Mouse (Mus musculus) c-Kit-positive CD71-positive TER-119-positive erythroid progenitor cells, embryonic 14.5 days (primary cell): ENCODE measurements around the gene Mcub.

Source experiments
- DNase-seq: peaks from one replicate; pipeline ENCODE4 v3.0.0-alpha.2; 2013; ENCODE audit warnings: low spot score

Mcub gene

GRCm38 (mm10) chr3:129969432-129970395 lies at the start of gene Mcub:
Gene Mcub, minus strand, starts transcription at chr3:129970206.
- DNase-seq, result peak; percentile 54

- no peak for DNase-seq
These were observed 42.9 kb upstream of the Mcub start for GRCm38 (mm10) chr3:130012943-130013342.

GRCm38 (mm10) chr3:130011236-130011635 lies 41.2 kb upstream of the Mcub start:
- no peak for DNase-seq

- no peak for DNase-seq
These were observed 36.1 kb upstream of the Mcub start for GRCm38 (mm10) chr3:130006141-130006540.

GRCm38 (mm10) chr3:130000926-130001325 lies 30.9 kb upstream of the Mcub start:
- DNase-seq, result no peak

GRCm38 (mm10) chr3:129998526-129998925 lies 28.5 kb upstream of the Mcub start:
- DNase-seq, result no peak

GRCm38 (mm10) chr3:129998001-129998400 lies 28.0 kb upstream of the Mcub start:
- no peak for DNase-seq

GRCm38 (mm10) chr3:129997324-129997723 lies 27.3 kb upstream of the Mcub start:
- no peak for DNase-seq

- no peak for DNase-seq
These were observed 17.3 kb upstream of the Mcub start for GRCm38 (mm10) chr3:129987297-129987696.

- no peak for DNase-seq
These were observed 15.3 kb upstream of the Mcub start for GRCm38 (mm10) chr3:129985335-129985734.

GRCm38 (mm10) chr3:129984797-129985196 lies 14.8 kb upstream of the Mcub start:
- DNase-seq, result no peak

- no peak for DNase-seq
These were observed 12.3 kb upstream of the Mcub start for GRCm38 (mm10) chr3:129982271-129982670.

- DNase-seq, result no peak
These were observed 11.8 kb upstream of the Mcub start for GRCm38 (mm10) chr3:129981756-129982155.

- no peak for DNase-seq
These were observed 9.5 kb upstream of the Mcub start for GRCm38 (mm10) chr3:129979510-129979909.

GRCm38 (mm10) chr3:129978716-129979115 lies 8.7 kb upstream of the Mcub start:
- DNase-seq, result no peak

GRCm38 (mm10) chr3:129976317-129976716 lies 6.3 kb upstream of the Mcub start:
- DNase-seq, result no peak

- DNase-seq, result no peak
These were observed 816 bp upstream of the Mcub start for GRCm38 (mm10) chr3:129970529-129971515.

- no peak for DNase-seq
These were observed 975 bp downstream of the Mcub start for GRCm38 (mm10) chr3:129969031-129969430.

GRCm38 (mm10) chr3:129967874-129968273 lies 2.1 kb downstream of the Mcub start:
- DNase-seq, result peak; percentile 25

- no peak for DNase-seq
These were observed 5.3 kb downstream of the Mcub start for GRCm38 (mm10) chr3:129964681-129965080.

GRCm38 (mm10) chr3:129962533-129962932 lies 7.5 kb downstream of the Mcub start:
- no peak for DNase-seq

- no peak for DNase-seq
These were observed 16.7 kb downstream of the Mcub start for GRCm38 (mm10) chr3:129953296-129953695.
